Mouse (Mus musculus) small intestine, adult 2 months (tissue): ENCODE measurements at regions not wholly inside any gene's neighbourhood (a gene's known extent, or its start where the extent isn't known, plus 50 kb on each side); places are given as distances from the start of the nearest gene placed in this dataset.

Experiments
- H3K27ac ChIP-seq: fragments of 200-500 bp; 2 replicates; pipeline ENCODE4 v1.5.1; 2012; ENCODE audit warnings: low read depth, low read length, control low read depth, inconsistent platforms; ENCODE audit not compliant: insufficient read depth
- H3K27me3 ChIP-seq: fragments of 200-500 bp; 2 replicates; pipeline ENCODE4 v1.6.1; 2012; ENCODE audit warnings: mild to moderate bottlenecking, moderate library complexity, low read length, inconsistent platforms; ENCODE audit not compliant: control insufficient read depth, insufficient read depth
- H3K36me3 ChIP-seq: fragments of 200-500 bp; 2 replicates; pipeline ENCODE4 v1.6.1; 2012; ENCODE audit warnings: mild to moderate bottlenecking, low read length, control low read depth, inconsistent platforms; ENCODE audit not compliant: control insufficient read depth, insufficient read depth
- H3K4me1 ChIP-seq: fragments of 200-500 bp; 2 replicates; pipeline ENCODE4 v1.6.1; 2012; ENCODE audit warnings: low read length, inconsistent platforms, mixed read lengths; ENCODE audit not compliant: control insufficient read depth, insufficient read depth, insufficient read length
- H3K4me3 ChIP-seq: fragments of 200-500 bp; 2 replicates; pipeline ENCODE4 v1.5.1; 2012; ENCODE audit warnings: low read depth, mild to moderate bottlenecking, control low read depth, inconsistent platforms, low read length, moderate library complexity
- CTCF ChIP-seq: fragments of 200-500 bp; IDR thresholded peaks from 2 replicates; pipeline ENCODE4 v1.5.1; 2012; ENCODE audit warnings: low read depth, mild to moderate bottlenecking, control low read depth, inconsistent platforms, low read length, moderate library complexity, mixed read lengths; ENCODE audit not compliant: insufficient replicate concordance, insufficient read length; ENCODE audit errors: extremely low read depth
- POLR2A ChIP-seq: fragments of 200-500 bp; IDR thresholded peaks from 2 replicates; pipeline ENCODE4 v1.6.1; 2012; ENCODE audit warnings: low read depth, mild to moderate bottlenecking, control low read depth, inconsistent platforms, low read length, moderate library complexity
- WGBS: fragments of 180-500 bp; shearing (Covaris S2); methylation state at CpG from one replicate; pipeline ENCODE4 v1.1.7; 2018; 5-methylcytosine and 5-hydroxymethylcytosine counted together

- no peak overlapping the region for H3K4me3 ChIP-seq
- no peaks in the 10 kb centered on the region for H3K27me3 ChIP-seq
- no peaks in the 10 kb centered on the region for H3K4me1 ChIP-seq
- 87% methylated on average over 9 of the region's 9 CpGs for WGBS
- no peak overlapping the region for H3K27ac ChIP-seq
- no peak for TF ChIP-seq POLR2A
- TF ChIP-seq CTCF, result no peak
- no peaks in the 10 kb centered on the region for H3K36me3 ChIP-seq
These were observed 88.7 kb upstream of the Cdkn3 start for GRCm38 (mm10) chr14:46671482-46672225.

- H3K4me3 ChIP-seq, result no peak overlapping the region
- no peaks in the 10 kb centered on the region for H3K36me3 ChIP-seq
- 80% methylated on average over 2 of the region's 2 CpGs for WGBS
- H3K4me1 ChIP-seq, result no peaks in the 10 kb centered on the region
- no peak overlapping the region for H3K27ac ChIP-seq
- H3K27me3 ChIP-seq, result no peaks in the 10 kb centered on the region
- TF ChIP-seq POLR2A, result no peak
- TF ChIP-seq CTCF, result no peak
These were observed 89.3 kb upstream of the Cdkn3 start for GRCm38 (mm10) chr14:46671062-46671461.

GRCm38 (mm10) chr14:46670221-46671046 lies 89.9 kb upstream of the Cdkn3 start:
- H3K36me3 ChIP-seq, result no peaks in the 10 kb centered on the region
- H3K27me3 ChIP-seq, result no peaks in the 10 kb centered on the region
- 81% methylated on average over 20 of the region's 20 CpGs for WGBS
- no peak overlapping the region for H3K27ac ChIP-seq
- H3K4me1 ChIP-seq, result no peaks in the 10 kb centered on the region
- TF ChIP-seq POLR2A, result no peak
- TF ChIP-seq CTCF, result no peak
- no peak overlapping the region for H3K4me3 ChIP-seq

- WGBS, result 91% methylated on average over 3 of the region's 3 CpGs
- Histone ChIP-seq H3K4me3 (no peak overlapping the region), H3K27me3 (no peaks in the 10 kb centered on the region), H3K4me1 (no peaks in the 10 kb centered on the region), H3K27ac (no peak overlapping the region), H3K36me3 (no peaks in the 10 kb centered on the region)
- no peak for TF ChIP-seq POLR2A
- TF ChIP-seq CTCF, result no peak
These were observed 92.1 kb upstream of the Cdkn3 start for GRCm38 (mm10) chr14:46668275-46668674.

- Histone ChIP-seq H3K4me3 (no peak overlapping the region), H3K27ac (no peak overlapping the region), H3K4me1 (no peaks in the 10 kb centered on the region), H3K27me3 (no peaks in the 10 kb centered on the region), H3K36me3 (no peaks in the 10 kb centered on the region)
- no peak for TF ChIP-seq CTCF
- TF ChIP-seq POLR2A, result no peak
- WGBS, result 33% methylated on average over 6 of the region's 6 CpGs
These were observed 96.0 kb upstream of the Cdkn3 start for GRCm38 (mm10) chr14:46664305-46664704.

GRCm38 (mm10) chr14:46663529-46663928 lies 96.8 kb upstream of the Cdkn3 start:
- Histone ChIP-seq H3K4me1 (no peaks in the 10 kb centered on the region), H3K27me3 (no peaks in the 10 kb centered on the region), H3K36me3 (no peaks in the 10 kb centered on the region), H3K27ac (no peak overlapping the region), H3K4me3 (no peak overlapping the region)
- WGBS, result 96% methylated on average over 5 of the region's 5 CpGs
- no peak for TF ChIP-seq CTCF
- no peak for TF ChIP-seq POLR2A
